Mouse (Mus musculus): Measurements from ENCODE around the gene Armc10. TPM values are rescaled to one million over a fixed set of nuclear protein-coding genes. Genes with fewer than 3 reads are reported as not detected.
"Not testable (repeated sequence)": the region's sequence is repeated elsewhere in the genome, so short reads cannot be mapped to it uniquely, and the experiment has no call there.

Armc10 gene
- polyA plus RNA-seq (2015; fragmentation: Nextera tagmentation; extraction: Ambion mirVana), result 52.4 and 55.2 TPM in 2 replicates

- Histone ChIP-seq H3K36me3 (ENCODE audit: insufficient read depth, low read length) (peaks cover 18% of the 10 kb centered on the region), H3K4me1 (ENCODE audit: insufficient read depth, low read length) (peaks cover 16% of the 10 kb centered on the region), H3K4me3 (ENCODE audit: low read length) (peak within 1 kb of the TSS; percentile 81), H3K4me2 (replicated peaks; ENCODE audit: low read depth, low read length) (peak within 1 kb of the TSS; percentile 61), H3K27me3 (ENCODE audit: insufficient read depth, low read length) (peaks cover 7% of the 10 kb centered on the region; the same call in 1 of the 2 replicates), H3K27ac (ENCODE audit: low read length) (peak within 1 kb of the TSS; percentile 89), H3K9ac (replicated peaks; ENCODE audit: low read length) (peak within 1 kb of the TSS; percentile 89), H3K9me3 (ENCODE audit: low read length) (no peaks in the 10 kb centered on the region)
- WGBS, result under 1% methylated on average over 29 of the region's 40 CpGs
- peak; percentile 99 for ATAC-seq (ENCODE audit: low FRiP score, low TSS enrichment)
Measured at GRCm38 (mm10) chr5:21645439-21646132, at the start of gene Armc10, which contains the start of gene Fbxl13. Gene Armc10, plus strand, starts transcription at chr5:21645813. Gene Fbxl13, minus strand, starts transcription at chr5:21645634.

GRCm38 (mm10) chr5:21599536-21599935, 46.1 kb upstream of the Armc10 start:
- H3K9me3 ChIP-seq (ENCODE audit: low read length); H3K36me3 ChIP-seq (ENCODE audit: insufficient read depth, low read length); H3K27me3 ChIP-seq (ENCODE audit: insufficient read depth, low read length); H3K4me2 ChIP-seq (replicated peaks; ENCODE audit: low read depth, low read length); H3K9ac ChIP-seq (replicated peaks; ENCODE audit: low read length); H3K4me3 ChIP-seq (ENCODE audit: low read length); H3K27ac ChIP-seq (ENCODE audit: low read length); H3K4me1 ChIP-seq (ENCODE audit: insufficient read depth, low read length); ATAC-seq (ENCODE audit: low FRiP score, low TSS enrichment): not testable (repeated sequence)
- 65% methylated on average over 2 of the region's 2 CpGs for WGBS

- Histone ChIP-seq H3K4me3 (ENCODE audit: low read length) (no peak overlapping the region), H3K27me3 (ENCODE audit: insufficient read depth, low read length) (no peaks in the 10 kb centered on the region), H3K9ac (replicated peaks; ENCODE audit: low read length) (no peak overlapping the region), H3K4me1 (ENCODE audit: insufficient read depth, low read length) (no peaks in the 10 kb centered on the region), H3K4me2 (replicated peaks; ENCODE audit: low read depth, low read length) (no peak overlapping the region), H3K27ac (ENCODE audit: low read length) (no peak overlapping the region), H3K9me3 (ENCODE audit: low read length) (no peaks in the 10 kb centered on the region), H3K36me3 (ENCODE audit: insufficient read depth, low read length) (no peaks in the 10 kb centered on the region)
- ATAC-seq (ENCODE audit: low FRiP score, low TSS enrichment), result peak; percentile 42; the same call in 1 of the 2 replicates
- WGBS, result 87% methylated on average over 4 of the region's 4 CpGs
Measured at GRCm38 (mm10) chr5:21599961-21600360, 45.7 kb upstream of the Armc10 start.

GRCm38 (mm10) chr5:21605936-21606335, 39.7 kb upstream of the Armc10 start:
- Histone ChIP-seq H3K9me3 (ENCODE audit: low read length) (no peaks in the 10 kb centered on the region), H3K36me3 (ENCODE audit: insufficient read depth, low read length) (no peaks in the 10 kb centered on the region), H3K4me3 (ENCODE audit: low read length) (no peak overlapping the region), H3K27ac (ENCODE audit: low read length) (no peak overlapping the region), H3K27me3 (ENCODE audit: insufficient read depth, low read length) (no peaks in the 10 kb centered on the region), H3K9ac (replicated peaks; ENCODE audit: low read length) (no peak overlapping the region), H3K4me2 (replicated peaks; ENCODE audit: low read depth, low read length) (no peak overlapping the region), H3K4me1 (ENCODE audit: insufficient read depth, low read length) (peaks cover 6% of the 10 kb centered on the region)
- ATAC-seq (ENCODE audit: low FRiP score, low TSS enrichment), result no peak
- WGBS, result 71% methylated on average over 6 of the region's 6 CpGs

- H3K4me2 ChIP-seq (replicated peaks; ENCODE audit: low read depth, low read length), result no peak overlapping the region
- 32% methylated on average over 12 of the region's 12 CpGs for WGBS
- H3K36me3 ChIP-seq (ENCODE audit: insufficient read depth, low read length), result no peaks in the 10 kb centered on the region
- H3K4me3 ChIP-seq (ENCODE audit: low read length), result no peak overlapping the region
- H3K4me1 ChIP-seq (ENCODE audit: insufficient read depth, low read length), result peaks cover 6% of the 10 kb centered on the region
- H3K27me3 ChIP-seq (ENCODE audit: insufficient read depth, low read length), result no peaks in the 10 kb centered on the region
- H3K9me3 ChIP-seq (ENCODE audit: low read length), result no peaks in the 10 kb centered on the region
- H3K27ac ChIP-seq (ENCODE audit: low read length), result no peak overlapping the region
- peak; percentile 27; the same call in 1 of the 2 replicates for ATAC-seq (ENCODE audit: low FRiP score, low TSS enrichment)
- no peak overlapping the region for H3K9ac ChIP-seq (replicated peaks; ENCODE audit: low read length)
Measured at GRCm38 (mm10) chr5:21608311-21609304, 37.0 kb upstream of the Armc10 start.

GRCm38 (mm10) chr5:21610996-21611395, 34.6 kb upstream of the Armc10 start:
- H3K36me3 ChIP-seq (ENCODE audit: insufficient read depth, low read length), result no peaks in the 10 kb centered on the region
- H3K4me3 ChIP-seq (ENCODE audit: low read length), result no peak overlapping the region
- no peaks in the 10 kb centered on the region for H3K27me3 ChIP-seq (ENCODE audit: insufficient read depth, low read length)
- 64% methylated on average over 3 of the region's 3 CpGs for WGBS
- no peaks in the 10 kb centered on the region for H3K9me3 ChIP-seq (ENCODE audit: low read length)
- no peak overlapping the region for H3K27ac ChIP-seq (ENCODE audit: low read length)
- H3K9ac ChIP-seq (replicated peaks; ENCODE audit: low read length), result no peak overlapping the region
- no peak overlapping the region for H3K4me2 ChIP-seq (replicated peaks; ENCODE audit: low read depth, low read length)
- peaks cover 6% of the 10 kb centered on the region for H3K4me1 ChIP-seq (ENCODE audit: insufficient read depth, low read length)
- no peak for ATAC-seq (ENCODE audit: low FRiP score, low TSS enrichment)

GRCm38 (mm10) chr5:21614299-21614698, 31.3 kb upstream of the Armc10 start:
- H3K4me1 ChIP-seq (ENCODE audit: insufficient read depth, low read length); H3K9ac ChIP-seq (replicated peaks; ENCODE audit: low read length); H3K27me3 ChIP-seq (ENCODE audit: insufficient read depth, low read length); H3K4me3 ChIP-seq (ENCODE audit: low read length); ATAC-seq (ENCODE audit: low FRiP score, low TSS enrichment); H3K4me2 ChIP-seq (replicated peaks; ENCODE audit: low read depth, low read length); H3K36me3 ChIP-seq (ENCODE audit: insufficient read depth, low read length); H3K27ac ChIP-seq (ENCODE audit: low read length); H3K9me3 ChIP-seq (ENCODE audit: low read length): not testable (repeated sequence)
- 97% methylated on average over 11 of the region's 11 CpGs for WGBS

GRCm38 (mm10) chr5:21616450-21617009, 29.1 kb upstream of the Armc10 start:
- no peak overlapping the region for H3K27ac ChIP-seq (ENCODE audit: low read length)
- H3K4me2 ChIP-seq (replicated peaks; ENCODE audit: low read depth, low read length), result no peak overlapping the region
- no peak for ATAC-seq (ENCODE audit: low FRiP score, low TSS enrichment)
- H3K27me3 ChIP-seq (ENCODE audit: insufficient read depth, low read length), result no peaks in the 10 kb centered on the region
- H3K9ac ChIP-seq (replicated peaks; ENCODE audit: low read length), result no peak overlapping the region
- no peaks in the 10 kb centered on the region for H3K9me3 ChIP-seq (ENCODE audit: low read length)
- no peaks in the 10 kb centered on the region for H3K4me1 ChIP-seq (ENCODE audit: insufficient read depth, low read length)
- 82% methylated on average over 3 of the region's 3 CpGs for WGBS
- H3K36me3 ChIP-seq (ENCODE audit: insufficient read depth, low read length), result no peaks in the 10 kb centered on the region
- H3K4me3 ChIP-seq (ENCODE audit: low read length), result no peak overlapping the region

- H3K4me2 ChIP-seq (replicated peaks; ENCODE audit: low read depth, low read length), result no peak overlapping the region
- H3K27ac ChIP-seq (ENCODE audit: low read length), result no peak overlapping the region
- H3K27me3 ChIP-seq (ENCODE audit: insufficient read depth, low read length), result no peaks in the 10 kb centered on the region
- no peak overlapping the region for H3K9ac ChIP-seq (replicated peaks; ENCODE audit: low read length)
- no peaks in the 10 kb centered on the region for H3K9me3 ChIP-seq (ENCODE audit: low read length)
- ATAC-seq (ENCODE audit: low FRiP score, low TSS enrichment), result no peak
- no peak overlapping the region for H3K4me3 ChIP-seq (ENCODE audit: low read length)
- no peaks in the 10 kb centered on the region for H3K4me1 ChIP-seq (ENCODE audit: insufficient read depth, low read length)
- no peaks in the 10 kb centered on the region for H3K36me3 ChIP-seq (ENCODE audit: insufficient read depth, low read length)
Measured at GRCm38 (mm10) chr5:21625916-21626315, 19.7 kb upstream of the Armc10 start.
